Mouse (Mus musculus) T-helper 2 cell (primary cell): ENCODE data around the gene Nfia.

Source experiments
- in situ Hi-C: fragments of 300-600 bp; cut with MboI, MseI; formaldehyde crosslinking; loops from one replicate; pipeline ENCODE4 v1.15.1; 2025; ENCODE audit warnings: high pct_unique_total_duplicates

Nfia gene

DNA sequence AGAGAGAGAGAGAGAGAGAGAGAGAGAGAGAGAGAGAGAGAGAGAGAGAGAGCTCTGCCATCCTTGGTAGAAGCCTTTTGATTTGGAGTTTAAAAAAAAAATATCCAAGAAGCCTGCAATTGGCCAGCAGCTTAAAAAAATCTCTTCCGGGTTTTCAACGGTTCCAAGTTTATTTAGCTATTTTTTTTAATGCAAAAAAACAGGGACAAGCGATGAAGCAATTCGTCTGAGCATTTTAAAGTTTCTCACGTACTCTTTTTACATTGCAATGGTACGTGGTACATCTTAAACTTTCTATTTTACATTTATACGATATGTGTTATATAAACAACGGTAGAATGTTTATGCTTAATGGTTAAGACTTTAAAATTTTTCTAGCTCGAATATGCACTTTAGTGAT lies at the start of gene Nfia:
TSS of gene Nfia (plus strand) at position 94 of the 400 bp plus-strand sequence.
- in situ Hi-C loops = no loop called here

DNA sequence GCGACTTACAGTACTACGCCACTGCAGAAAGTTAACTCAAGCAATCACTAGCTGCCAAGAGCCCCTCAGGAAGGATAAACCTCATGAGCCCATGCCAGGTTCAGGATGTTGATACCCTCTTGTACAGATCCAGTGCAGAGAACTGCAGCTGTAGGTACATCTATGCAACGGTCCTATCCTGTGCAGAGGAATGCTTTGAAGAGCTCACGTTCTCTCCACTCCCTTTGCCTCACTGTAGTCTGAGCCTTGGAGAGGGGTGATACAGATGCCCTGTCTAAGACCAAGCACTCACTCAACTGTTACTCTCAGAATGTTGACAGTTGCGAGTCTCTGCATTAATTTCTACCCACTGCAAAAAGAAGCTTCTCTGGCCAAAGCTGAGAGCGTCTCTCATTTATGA lies 49.2 kb upstream of the Nfia start:
- in situ Hi-C loops = no loop called here

DNA sequence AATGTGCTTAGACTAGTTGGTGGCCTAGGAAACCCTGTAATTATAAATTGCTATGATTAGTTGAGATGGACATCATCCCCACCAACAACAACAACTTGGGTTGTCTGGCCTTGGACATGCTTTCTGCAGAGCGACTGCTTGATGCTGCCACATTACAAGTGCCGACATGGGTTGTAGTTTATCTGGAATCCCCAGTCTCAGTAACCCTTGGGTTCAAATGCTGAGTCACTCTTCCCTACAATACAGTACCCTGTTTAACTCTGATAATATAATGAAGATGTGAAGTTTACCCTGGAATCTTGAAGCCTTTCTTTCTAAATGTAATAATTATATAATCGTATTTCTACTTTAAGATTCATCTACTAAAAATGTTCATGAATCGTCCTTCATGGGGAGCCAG lies 44.0 kb upstream of the Nfia start:
- in situ Hi-C loops = loop anchor here (25.0 kb wide), 1 partner anchor 509 kb away; no protein-coding TSS in a partner anchor

DNA sequence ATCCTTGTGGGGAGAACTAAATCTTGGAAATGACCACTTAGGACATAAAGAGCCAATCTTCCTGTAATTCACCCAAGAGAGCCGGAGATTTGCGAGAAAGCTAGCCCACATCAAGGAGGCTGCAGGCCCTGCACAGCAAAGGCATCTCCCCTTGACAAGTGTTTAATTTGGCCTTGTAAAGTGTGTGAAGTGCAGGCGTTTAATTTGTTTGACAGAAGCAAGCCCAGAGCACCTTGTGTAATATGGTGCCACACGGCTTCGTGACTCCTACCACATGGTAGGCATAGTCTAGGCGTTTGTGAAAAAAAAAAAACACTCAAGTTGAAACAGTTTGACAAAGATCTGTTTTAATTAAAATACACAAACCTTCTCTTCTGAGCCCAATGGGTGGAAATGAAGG lies 42.5 kb upstream of the Nfia start:
- in situ Hi-C loops = loop anchor here (25.0 kb wide), 1 partner anchor 507 kb away; no protein-coding TSS in a partner anchor

DNA sequence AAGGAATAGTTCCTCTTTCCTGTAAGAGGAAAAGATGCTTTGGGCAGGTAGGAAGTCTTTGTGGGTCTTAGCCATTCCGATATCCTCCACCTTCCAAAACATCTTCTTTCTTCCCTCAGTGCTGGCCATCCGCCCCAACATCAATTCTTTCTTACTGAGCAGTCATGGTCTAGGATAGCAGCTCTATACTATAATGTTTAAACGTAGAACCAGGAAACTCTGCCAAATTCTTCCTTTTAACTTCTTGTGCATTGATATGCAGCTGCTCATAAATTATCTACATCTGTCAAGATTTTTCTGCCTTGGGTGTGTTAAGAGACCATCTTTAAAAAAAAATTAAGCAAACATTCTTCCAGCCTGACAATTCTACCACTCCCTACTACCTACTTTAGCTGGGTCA lies 42.1 kb upstream of the Nfia start:
- in situ Hi-C loops = loop anchor here (25.0 kb wide), 1 partner anchor 507 kb away; no protein-coding TSS in a partner anchor

DNA sequence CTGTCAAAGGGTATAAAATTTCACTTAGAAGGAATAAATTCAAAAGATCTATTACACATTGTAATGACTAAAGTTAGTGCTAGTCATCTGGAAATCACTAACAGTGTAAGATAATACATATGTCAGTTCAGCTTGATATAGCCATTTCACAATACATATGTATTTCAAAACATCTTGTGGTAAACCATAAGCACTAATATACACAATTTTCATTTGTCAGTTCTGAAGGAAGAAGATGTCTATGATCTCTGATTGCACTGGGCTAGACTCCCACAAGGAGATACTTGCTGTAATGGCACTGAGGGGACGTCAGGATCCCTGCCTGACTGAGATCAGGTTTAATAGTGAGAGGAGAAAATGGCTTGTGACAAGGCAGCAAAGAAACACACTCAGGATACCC lies 39.1 kb upstream of the Nfia start:
- in situ Hi-C loops = loop anchor here (25.0 kb wide), 1 partner anchor 504 kb away; no protein-coding TSS in a partner anchor

DNA sequence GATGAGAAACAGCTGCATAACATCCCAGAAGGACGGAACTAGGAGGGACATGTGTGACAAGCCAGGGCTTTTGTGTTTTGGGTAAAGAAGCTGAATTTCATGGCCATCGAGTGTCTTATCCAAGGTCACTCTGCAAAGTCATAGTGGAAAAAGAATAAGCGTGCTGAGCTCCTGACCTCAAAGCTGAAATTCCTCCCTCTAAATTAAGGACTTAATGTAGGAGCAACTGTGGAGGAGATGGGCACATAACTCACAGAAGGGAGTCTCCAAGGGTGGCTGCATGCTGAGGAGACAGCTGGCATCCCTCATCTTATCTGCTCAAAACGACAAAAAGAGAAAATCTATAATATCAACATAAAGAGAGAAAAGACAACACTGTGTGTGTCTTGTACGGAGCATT lies 28.6 kb upstream of the Nfia start:
- in situ Hi-C loops = loop anchor here (25.0 kb wide), 1 partner anchor 493 kb away; no protein-coding TSS in a partner anchor

DNA sequence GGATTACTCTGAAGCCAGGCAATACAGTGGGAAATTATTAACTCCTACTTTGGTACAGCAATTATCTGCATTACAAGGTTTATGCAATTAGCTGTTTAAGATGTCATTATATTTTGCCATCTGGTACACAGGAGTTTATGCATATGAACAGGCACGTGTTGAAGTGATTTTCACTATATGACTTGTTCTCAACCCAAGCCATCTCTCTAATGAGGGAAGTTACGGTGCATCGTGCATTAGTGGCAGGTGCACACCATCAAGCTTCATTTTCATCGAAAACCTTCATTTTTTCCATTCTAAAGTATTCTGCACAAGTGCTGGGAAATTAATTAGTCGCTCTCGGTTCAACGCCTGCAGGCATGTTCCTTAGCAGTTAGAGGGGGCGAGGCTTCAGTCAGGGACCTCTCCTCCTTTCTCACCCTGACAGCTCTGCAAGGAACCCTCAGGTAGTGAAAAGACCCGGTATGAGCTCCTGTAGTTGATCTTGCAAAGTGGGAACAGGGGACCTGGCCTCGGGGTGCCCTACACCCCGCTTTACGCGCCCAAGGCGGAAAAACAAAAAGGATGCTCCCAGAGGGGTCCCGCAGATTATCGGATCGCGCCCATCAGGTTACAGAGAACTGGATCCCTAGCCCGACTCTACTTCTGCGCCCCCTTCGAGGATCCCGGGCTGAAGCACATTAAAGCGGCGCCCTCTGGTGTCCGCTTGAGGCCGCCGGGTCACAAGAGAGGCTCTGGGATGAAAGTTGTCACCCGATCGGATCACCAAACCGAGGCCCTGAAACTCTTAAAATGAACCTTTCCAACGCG lies 27.0 kb upstream of the Nfia start:
- in situ Hi-C loops = loop anchor here (25.0 kb wide), 1 partner anchor 492 kb away; no protein-coding TSS in a partner anchor

DNA sequence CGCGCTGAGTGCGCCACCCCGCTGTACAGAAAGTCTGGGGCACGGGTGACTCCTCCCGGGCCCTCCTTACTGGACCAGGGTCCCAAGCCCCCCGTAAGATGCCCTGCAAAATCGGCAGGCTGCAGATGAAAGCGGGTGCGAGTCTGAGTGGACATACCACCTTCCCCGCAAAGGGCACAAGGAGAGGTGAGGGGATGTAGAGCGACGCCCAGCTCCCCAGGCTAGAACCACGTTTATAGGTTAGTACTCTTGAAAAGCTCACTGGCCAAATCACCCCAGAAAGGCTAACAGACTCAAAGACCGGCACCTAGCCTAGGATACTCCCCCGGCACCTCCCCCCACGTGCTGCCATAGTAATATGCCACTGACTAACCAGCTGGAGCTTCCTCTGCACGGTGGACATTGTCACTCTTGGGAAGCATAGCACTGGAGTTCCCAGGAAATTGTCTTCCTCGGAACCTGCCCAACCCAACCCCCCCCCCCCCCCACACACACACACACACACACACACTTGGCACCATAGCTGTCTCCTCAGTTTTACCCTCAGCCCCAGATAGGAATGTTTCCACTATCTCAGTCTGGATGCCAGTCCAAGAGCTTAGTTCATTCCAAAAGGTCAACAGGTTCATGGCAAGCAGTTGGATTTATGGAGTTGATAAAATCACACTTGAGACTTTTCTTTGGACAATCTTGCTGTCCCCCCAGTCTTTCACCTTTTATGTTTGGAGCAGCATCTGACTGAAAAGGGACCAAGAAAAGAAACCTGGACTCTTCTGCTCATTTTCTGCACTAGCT lies 26.2 kb upstream of the Nfia start:
- in situ Hi-C loops = loop anchor here (25.0 kb wide), 1 partner anchor 491 kb away; no protein-coding TSS in a partner anchor

DNA sequence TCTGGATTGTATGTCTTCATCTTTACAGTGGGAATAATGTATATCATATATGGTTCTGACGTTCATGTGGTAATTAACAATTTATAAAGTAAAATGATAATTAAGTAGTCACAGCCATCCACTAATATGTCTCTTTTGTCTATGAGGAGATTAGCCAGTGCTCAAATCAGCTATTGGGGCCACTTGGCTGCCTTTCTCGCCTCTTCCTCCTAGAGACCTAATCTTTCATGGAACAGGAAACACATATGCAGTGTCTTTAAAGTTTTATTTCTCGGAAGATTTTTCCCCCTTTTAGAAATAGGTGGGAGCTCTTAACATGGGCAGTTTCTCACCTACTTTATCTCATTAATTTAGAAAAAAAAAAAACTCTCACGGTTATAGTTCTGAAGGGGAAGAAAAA lies 22.1 kb upstream of the Nfia start:
- in situ Hi-C loops = loop anchor here (10.0 kb wide), 1 partner anchor 374 kb away; no protein-coding TSS in a partner anchor

DNA sequence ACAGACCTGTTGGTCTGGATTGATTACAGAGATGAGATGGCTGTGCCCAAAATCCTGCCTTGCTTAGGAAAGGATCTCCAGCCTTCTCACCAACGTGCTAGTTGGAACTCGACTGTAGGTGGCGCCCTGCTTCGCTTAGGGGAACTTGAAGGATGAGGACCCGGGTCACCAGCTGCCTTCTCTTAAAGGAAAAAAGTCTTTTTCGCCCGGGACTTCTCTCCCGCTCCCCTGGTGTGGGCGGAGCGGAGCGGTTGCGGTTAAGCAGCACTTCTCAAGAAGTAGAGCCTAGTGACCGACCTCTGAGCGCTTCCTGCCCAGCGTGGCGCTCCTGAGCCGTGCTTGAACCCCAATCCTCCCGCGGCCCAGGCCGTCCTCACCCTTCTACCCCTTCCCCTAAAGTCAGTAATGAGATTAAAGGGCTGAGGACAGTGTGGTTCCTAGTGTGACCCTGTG lies 21.5 kb upstream of the Nfia start:
- in situ Hi-C loops = loop anchor here (10.0 kb wide), 1 partner anchor 374 kb away; no protein-coding TSS in a partner anchor

DNA sequence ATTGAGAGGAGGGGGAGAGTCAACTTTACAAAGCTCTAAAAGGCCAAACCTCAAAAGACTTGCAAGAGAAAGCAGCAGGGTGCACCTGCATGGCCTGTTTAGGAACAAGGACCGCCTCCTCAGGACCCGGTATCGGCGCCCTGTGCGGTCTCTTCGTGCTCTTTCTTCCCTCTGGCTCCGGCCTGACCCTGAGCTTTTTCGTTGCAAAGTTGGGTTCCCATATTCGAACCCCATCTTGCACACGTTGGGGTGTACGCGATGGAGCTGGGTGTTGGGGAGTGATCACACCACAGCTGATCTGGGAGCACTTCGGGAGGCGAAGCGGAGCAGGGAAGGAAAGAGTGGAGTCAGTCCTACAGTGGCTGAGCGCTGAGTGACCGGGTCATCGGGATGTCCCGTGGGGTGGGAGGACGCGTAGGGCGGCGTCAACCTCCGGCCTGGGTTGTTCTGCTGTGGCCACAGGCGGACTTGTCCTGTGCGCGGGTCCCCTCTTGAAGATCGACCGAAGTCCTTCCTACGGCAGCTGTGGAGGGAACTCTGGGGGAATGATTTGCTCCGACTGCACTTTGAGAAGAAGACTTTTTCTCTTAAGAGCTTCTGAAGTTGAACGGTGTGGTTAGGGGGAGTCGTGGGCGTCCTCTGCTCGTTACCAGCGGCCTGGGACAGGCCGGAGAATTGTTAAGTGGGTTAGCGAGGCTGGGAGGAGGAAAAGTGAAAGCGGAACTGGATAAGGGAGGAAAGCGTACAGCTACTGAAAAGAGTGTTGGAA lies 20.9 kb upstream of the Nfia start:
- in situ Hi-C loops = loop anchor here (10.0 kb wide), 1 partner anchor 373 kb away; no protein-coding TSS in a partner anchor

DNA sequence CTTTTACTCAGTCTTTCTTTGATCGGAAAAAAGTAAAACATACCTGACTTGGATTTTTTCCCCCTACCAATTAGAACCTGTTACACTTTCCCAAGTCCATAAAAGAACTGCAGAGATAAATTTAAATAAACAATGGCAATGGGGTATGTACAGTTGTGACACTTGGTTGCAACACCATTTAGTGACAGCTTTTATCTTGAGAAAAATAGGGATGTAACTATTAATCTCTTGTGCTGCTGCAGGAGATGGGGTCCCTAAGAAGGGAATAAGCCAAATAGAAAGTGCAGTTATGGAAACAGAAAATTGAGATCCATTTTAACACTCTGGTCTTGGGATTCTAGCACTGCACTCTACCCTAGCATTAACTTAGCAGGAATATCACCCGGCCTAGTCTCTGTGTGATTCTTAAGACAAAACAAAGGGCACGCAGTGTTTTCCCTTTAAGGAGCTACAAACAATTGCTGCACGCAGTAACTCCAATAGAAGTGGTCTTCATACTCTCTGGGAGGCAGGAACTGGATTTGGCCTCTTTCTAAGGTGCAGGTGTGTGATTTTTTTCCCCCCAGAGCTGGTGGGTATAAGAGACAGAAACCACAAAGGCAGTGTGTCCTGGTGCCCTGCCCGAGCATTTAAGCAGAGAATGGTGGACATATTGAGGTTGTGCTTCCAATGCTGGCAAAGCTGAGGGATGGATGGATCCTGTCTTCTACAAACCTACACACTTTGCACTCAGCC lies 20.1 kb upstream of the Nfia start:
- in situ Hi-C loops = loop anchor here (10.0 kb wide), 1 partner anchor 372 kb away; no protein-coding TSS in a partner anchor

DNA sequence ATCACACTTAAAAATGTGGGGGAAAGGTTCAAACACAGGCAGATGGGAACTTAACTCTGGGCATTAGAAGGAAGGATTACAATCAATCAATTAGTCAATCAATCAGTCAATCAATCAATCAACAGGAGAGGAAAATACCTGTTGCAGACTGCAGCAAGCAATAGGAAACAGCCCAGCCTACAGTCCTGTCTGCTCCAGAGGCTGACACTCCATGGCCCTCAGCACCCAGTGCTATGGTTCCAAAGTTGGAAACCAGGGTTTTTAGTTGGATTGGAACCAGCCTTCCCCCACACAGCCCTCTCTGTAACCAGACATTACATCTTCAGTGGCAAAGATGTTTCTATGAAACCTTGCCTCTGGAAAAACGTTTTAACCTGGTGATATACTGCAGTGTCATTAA lies 19.0 kb upstream of the Nfia start:
- in situ Hi-C loops = loop anchor here (10.0 kb wide), 1 partner anchor 371 kb away; no protein-coding TSS in a partner anchor

DNA sequence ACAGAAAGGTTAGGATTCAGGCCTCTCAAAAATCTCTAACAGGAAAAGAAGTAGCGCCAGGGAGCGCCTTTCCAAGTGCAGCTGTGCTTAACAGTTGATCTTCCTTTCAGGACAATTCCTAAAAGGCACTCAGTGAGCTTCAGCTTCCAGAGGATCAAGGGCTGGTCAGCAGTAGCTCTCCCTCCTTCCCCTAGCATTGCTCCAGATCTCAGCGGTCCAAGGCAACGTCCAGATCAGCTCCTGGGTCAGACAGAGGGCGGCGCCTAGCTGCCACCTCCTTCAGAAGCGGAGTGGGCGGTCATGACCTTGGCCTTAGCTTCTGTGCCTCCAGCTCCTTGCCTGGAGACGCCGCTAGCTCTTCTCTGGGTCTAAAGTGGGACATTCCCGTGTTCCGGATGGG lies 18.3 kb upstream of the Nfia start:
- in situ Hi-C loops = loop anchor here (10.0 kb wide), 1 partner anchor 371 kb away; no protein-coding TSS in a partner anchor

DNA sequence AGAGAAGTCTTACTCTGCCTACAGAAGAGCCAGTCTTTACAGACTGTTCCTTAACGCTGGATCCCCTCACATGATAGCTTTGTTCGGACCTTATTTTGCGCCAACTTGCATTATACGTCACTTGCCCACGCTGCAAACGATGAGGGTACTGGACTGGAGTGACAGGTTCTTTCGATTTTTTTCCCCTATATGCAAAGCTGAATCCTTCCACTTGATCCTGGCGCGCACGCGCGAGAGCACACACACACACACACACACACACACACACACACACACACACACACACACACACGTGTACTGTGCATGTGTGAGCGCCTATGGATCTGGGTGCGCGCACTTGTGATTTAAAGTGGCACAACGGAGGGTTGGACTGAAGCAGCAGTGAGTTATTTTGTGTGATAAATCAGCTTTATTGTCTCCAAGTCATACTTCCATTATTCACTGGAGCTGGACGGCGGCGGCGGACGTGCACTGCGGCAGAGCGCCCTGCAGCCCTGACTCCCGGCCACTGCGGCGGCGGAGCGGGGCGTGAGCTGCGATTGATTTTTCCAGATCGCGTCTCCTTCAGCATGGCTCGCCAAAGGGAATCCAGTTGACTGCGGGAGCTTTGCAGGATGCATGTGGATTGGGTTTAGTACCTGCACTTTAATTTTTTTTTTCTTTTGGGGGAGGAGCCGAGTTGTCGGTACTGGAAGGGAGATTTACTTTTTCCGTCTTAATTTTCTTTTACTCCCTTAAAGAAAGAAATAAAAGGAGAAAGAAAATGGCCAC lies 15.1 kb upstream of the Nfia start:
- in situ Hi-C loops = loop anchor here (10.0 kb wide), 1 partner anchor 367 kb away; no protein-coding TSS in a partner anchor

DNA sequence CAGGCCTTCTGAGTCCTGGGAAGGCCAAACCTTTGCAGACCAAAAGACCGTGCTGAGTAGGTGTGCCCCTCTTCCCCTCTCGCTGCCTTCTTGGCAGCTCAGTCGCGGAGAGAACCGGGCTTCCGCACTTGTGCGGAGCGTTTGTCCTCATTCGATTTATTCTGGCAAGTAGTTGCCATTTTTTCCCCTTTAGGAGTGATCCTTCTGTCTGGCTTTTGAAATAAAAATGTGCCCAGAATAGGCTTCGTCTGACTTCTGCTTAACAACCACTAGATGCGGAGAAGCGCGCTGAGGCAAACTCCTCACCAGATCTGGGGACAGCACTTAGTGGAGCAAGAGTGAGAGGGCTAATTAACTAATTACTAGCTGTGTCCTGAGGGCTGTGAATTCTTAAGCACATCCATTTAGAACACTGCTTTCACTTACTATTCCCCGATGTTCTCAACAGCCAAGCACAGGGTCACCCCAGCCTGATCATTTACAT lies 14.5 kb upstream of the Nfia start:
- in situ Hi-C loops = loop anchor here (10.0 kb wide), 1 partner anchor 367 kb away; no protein-coding TSS in a partner anchor

DNA sequence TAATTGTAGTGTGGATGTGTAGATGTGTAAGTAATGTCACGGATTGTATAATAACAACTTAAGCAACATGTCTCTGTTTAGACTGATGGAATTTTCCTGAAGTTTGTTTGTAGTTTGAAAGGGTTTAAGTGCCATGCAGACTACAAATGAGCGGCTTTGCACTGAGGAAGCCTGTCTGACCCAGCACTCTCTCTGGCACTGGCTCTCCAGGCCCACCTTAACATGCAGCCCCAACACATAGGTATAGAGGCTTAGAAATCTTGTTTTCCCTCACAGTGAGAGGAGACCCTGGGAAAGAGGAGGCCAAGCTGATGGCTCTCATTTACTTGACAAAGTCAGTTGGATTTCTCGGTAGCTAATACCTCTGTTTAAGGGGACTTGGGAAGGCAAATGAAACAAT lies 13.9 kb upstream of the Nfia start:
- in situ Hi-C loops = loop anchor here (10.0 kb wide), 1 partner anchor 366 kb away; no protein-coding TSS in a partner anchor

DNA sequence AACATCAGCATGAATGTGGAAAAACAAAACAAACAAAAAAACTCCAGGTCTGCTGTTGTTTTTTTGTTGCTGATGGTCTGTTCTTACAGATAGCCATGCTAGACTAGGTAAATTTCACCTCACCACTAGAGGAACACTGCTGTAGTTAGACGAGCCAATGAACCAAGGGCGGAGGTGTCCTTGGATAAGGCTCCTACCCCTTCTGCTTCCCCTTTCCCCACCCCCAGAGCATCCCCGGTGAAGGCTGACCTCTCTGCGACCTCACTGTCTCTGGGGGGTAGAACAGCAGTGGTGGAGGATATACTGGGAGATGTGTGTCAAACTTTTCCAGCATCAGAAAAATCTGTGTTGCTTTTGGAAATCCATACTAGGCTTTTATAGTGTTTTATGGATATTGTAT lies 7.9 kb upstream of the Nfia start:
- in situ Hi-C loops = no loop called here
